Mouse (Mus musculus): Measurements from ENCODE around the gene Umps. TPM values are rescaled to one million over a fixed set of nuclear protein-coding genes. Genes with fewer than 3 reads are reported as not detected.

The Umps gene
- 34.6 and 38.2 TPM in 2 replicates for polyA plus RNA-seq (2016; fragmentation: Nextera tagmentation; extraction: Ambion mirVana)

GRCm38 (mm10) chr16:33966538-33967282 lies at the start of gene Umps:
Gene Umps (minus strand): TSS chr16:33967038.
- peaks cover 8% of the 10 kb centered on the region for H3K4me1 ChIP-seq (replicated peaks)
- peak within 1 kb of the TSS; percentile 81 for H3K9ac ChIP-seq
- peak; percentile 91 for ATAC-seq (ENCODE audit: insufficient number of reproducible peaks, low FRiP score)
- H3K36me3 ChIP-seq = peaks cover 16% of the 10 kb centered on the region
- H3K9me3 ChIP-seq (replicated peaks) = no peaks in the 10 kb centered on the region
- H3K27ac ChIP-seq (ENCODE audit: poor library complexity, severe bottlenecking) = peak within 1 kb of the TSS; percentile 39
- peak within 1 kb of the TSS; percentile 77 for H3K4me2 ChIP-seq
- WGBS = 2% methylated on average over 44 of the region's 44 CpGs
- H3K4me3 ChIP-seq = peak within 1 kb of the TSS; percentile 88
- H3K27me3 ChIP-seq (replicated peaks) = no peaks in the 10 kb centered on the region

GRCm38 (mm10) chr16:34011991-34012845 lies 45.4 kb upstream of the Umps start:
- H3K36me3 ChIP-seq = peaks cover 72% of the 10 kb centered on the region
- 69% methylated on average over 20 of the region's 20 CpGs for WGBS
- H3K27me3 ChIP-seq (replicated peaks) = no peaks in the 10 kb centered on the region
- no peak overlapping the region for H3K4me3 ChIP-seq
- H3K4me2 ChIP-seq = no peak overlapping the region
- no peak for ATAC-seq (ENCODE audit: insufficient number of reproducible peaks, low FRiP score)
- H3K9me3 ChIP-seq (replicated peaks) = peaks cover 11% of the 10 kb centered on the region
- H3K9ac ChIP-seq = no peak overlapping the region
- H3K27ac ChIP-seq (ENCODE audit: poor library complexity, severe bottlenecking) = no peak overlapping the region
- peaks cover 12% of the 10 kb centered on the region for H3K4me1 ChIP-seq (replicated peaks)

- Histone ChIP-seq H3K4me2 (no peak overlapping the region), H3K9me3 (replicated peaks) (peaks cover 11% of the 10 kb centered on the region), H3K36me3 (peaks cover 46% of the 10 kb centered on the region), H3K4me3 (no peak overlapping the region), H3K27ac (ENCODE audit: poor library complexity, severe bottlenecking) (no peak overlapping the region), H3K9ac (no peak overlapping the region), H3K4me1 (replicated peaks) (peaks cover 24% of the 10 kb centered on the region), H3K27me3 (replicated peaks) (no peaks in the 10 kb centered on the region)
- 93% methylated on average over 2 of the region's 2 CpGs for WGBS
- no peak for ATAC-seq (ENCODE audit: insufficient number of reproducible peaks, low FRiP score)
These were observed 42.7 kb upstream of the Umps start for GRCm38 (mm10) chr16:34009567-34009966.

GRCm38 (mm10) chr16:34005986-34006385 lies 39.1 kb upstream of the Umps start:
- ATAC-seq (ENCODE audit: insufficient number of reproducible peaks, low FRiP score) = no peak
- Histone ChIP-seq H3K4me2 (no peak overlapping the region), H3K4me3 (no peak overlapping the region), H3K4me1 (replicated peaks) (peaks cover 33% of the 10 kb centered on the region), H3K27ac (ENCODE audit: poor library complexity, severe bottlenecking) (no peak overlapping the region), H3K36me3 (peaks cover 16% of the 10 kb centered on the region), H3K9me3 (replicated peaks) (peaks cover 11% of the 10 kb centered on the region), H3K9ac (no peak overlapping the region), H3K27me3 (replicated peaks) (no peaks in the 10 kb centered on the region)
- WGBS = 94% methylated on average over 3 of the region's 3 CpGs

- Histone ChIP-seq H3K9ac (no peak overlapping the region), H3K36me3 (no peaks in the 10 kb centered on the region; the same call in 1 of the 2 replicates), H3K4me3 (no peak overlapping the region), H3K4me2 (peak overlapping the region; percentile 42), H3K9me3 (replicated peaks) (no peaks in the 10 kb centered on the region), H3K27me3 (replicated peaks) (no peaks in the 10 kb centered on the region), H3K4me1 (replicated peaks) (peaks cover 33% of the 10 kb centered on the region), H3K27ac (ENCODE audit: poor library complexity, severe bottlenecking) (peak overlapping the region; percentile 90)
- WGBS = 7% methylated on average over 4 of the region's 4 CpGs
- ATAC-seq (ENCODE audit: insufficient number of reproducible peaks, low FRiP score) = peak; percentile 86
These were observed 37.3 kb upstream of the Umps start for GRCm38 (mm10) chr16:34004128-34004578.

GRCm38 (mm10) chr16:34003566-34004127 lies 36.8 kb upstream of the Umps start:
- peak overlapping the region; percentile 90 for H3K27ac ChIP-seq (ENCODE audit: poor library complexity, severe bottlenecking)
- no peaks in the 10 kb centered on the region; the same call in 1 of the 2 replicates for H3K36me3 ChIP-seq
- no peak for ATAC-seq (ENCODE audit: insufficient number of reproducible peaks, low FRiP score)
- H3K4me3 ChIP-seq = no peak overlapping the region
- H3K9me3 ChIP-seq (replicated peaks) = no peaks in the 10 kb centered on the region
- WGBS = 47% methylated on average over 10 of the region's 10 CpGs
- peak overlapping the region; percentile 42 for H3K4me2 ChIP-seq
- H3K4me1 ChIP-seq (replicated peaks) = peaks cover 33% of the 10 kb centered on the region
- no peak overlapping the region for H3K9ac ChIP-seq
- H3K27me3 ChIP-seq (replicated peaks) = no peaks in the 10 kb centered on the region

- ATAC-seq (ENCODE audit: insufficient number of reproducible peaks, low FRiP score) = no peak
- Histone ChIP-seq H3K27ac (ENCODE audit: poor library complexity, severe bottlenecking) (no peak overlapping the region), H3K9me3 (replicated peaks) (no peaks in the 10 kb centered on the region), H3K27me3 (replicated peaks) (peaks cover 9% of the 10 kb centered on the region; the same call in 1 of the 2 replicates), H3K9ac (no peak overlapping the region), H3K36me3 (no peaks in the 10 kb centered on the region), H3K4me1 (replicated peaks) (peaks cover 29% of the 10 kb centered on the region), H3K4me2 (no peak overlapping the region), H3K4me3 (no peak overlapping the region)
- WGBS = 82% methylated on average over 8 of the region's 8 CpGs
These were observed 33.9 kb upstream of the Umps start for GRCm38 (mm10) chr16:34000715-34001114.

- Histone ChIP-seq H3K27me3 (replicated peaks) (peaks cover 9% of the 10 kb centered on the region; the same call in 1 of the 2 replicates), H3K4me1 (replicated peaks) (peaks cover 15% of the 10 kb centered on the region), H3K9ac (no peak overlapping the region), H3K9me3 (replicated peaks) (no peaks in the 10 kb centered on the region), H3K27ac (ENCODE audit: poor library complexity, severe bottlenecking) (no peak overlapping the region), H3K36me3 (no peaks in the 10 kb centered on the region), H3K4me3 (no peak overlapping the region), H3K4me2 (no peak overlapping the region)
- 29% methylated on average over 3 of the region's 3 CpGs for WGBS
- ATAC-seq (ENCODE audit: insufficient number of reproducible peaks, low FRiP score) = no peak
These were observed 32.5 kb upstream of the Umps start for GRCm38 (mm10) chr16:33999388-33999787.

- no peaks in the 10 kb centered on the region for H3K9me3 ChIP-seq (replicated peaks)
- peaks cover 2% of the 10 kb centered on the region; the same call in 1 of the 2 replicates for H3K4me1 ChIP-seq (replicated peaks)
- no peak for ATAC-seq (ENCODE audit: insufficient number of reproducible peaks, low FRiP score)
- H3K36me3 ChIP-seq = no peaks in the 10 kb centered on the region
- H3K4me2 ChIP-seq = no peak overlapping the region
- H3K4me3 ChIP-seq = no peak overlapping the region
- H3K27me3 ChIP-seq (replicated peaks) = peaks cover 9% of the 10 kb centered on the region; the same call in 1 of the 2 replicates
- 77% methylated on average over 6 of the region's 6 CpGs for whole genome bisulfite sequencing
- no peak overlapping the region for H3K9ac ChIP-seq
- H3K27ac ChIP-seq (ENCODE audit: poor library complexity, severe bottlenecking) = no peak overlapping the region
These were observed 31.2 kb upstream of the Umps start for GRCm38 (mm10) chr16:33998011-33998410.

- no peak overlapping the region for H3K27ac ChIP-seq (ENCODE audit: poor library complexity, severe bottlenecking)
- H3K9ac ChIP-seq = no peak overlapping the region
- no peak overlapping the region for H3K4me2 ChIP-seq
- no peak overlapping the region for H3K4me3 ChIP-seq
- no peaks in the 10 kb centered on the region for H3K9me3 ChIP-seq (replicated peaks)
- no peak for ATAC-seq (ENCODE audit: insufficient number of reproducible peaks, low FRiP score)
- H3K27me3 ChIP-seq (replicated peaks) = peaks cover 9% of the 10 kb centered on the region; the same call in 1 of the 2 replicates
- 10% methylated on average over 5 of the region's 5 CpGs for WGBS
- no peaks in the 10 kb centered on the region for H3K36me3 ChIP-seq
- no peaks in the 10 kb centered on the region for H3K4me1 ChIP-seq (replicated peaks)
These were observed 29.2 kb upstream of the Umps start for GRCm38 (mm10) chr16:33996030-33996429.

- Histone ChIP-seq H3K9me3 (replicated peaks) (no peaks in the 10 kb centered on the region), H3K27ac (ENCODE audit: poor library complexity, severe bottlenecking) (no peak overlapping the region), H3K4me3 (no peak overlapping the region), H3K27me3 (replicated peaks) (peaks cover 9% of the 10 kb centered on the region; the same call in 1 of the 2 replicates), H3K36me3 (no peaks in the 10 kb centered on the region), H3K4me1 (replicated peaks) (no peaks in the 10 kb centered on the region), H3K9ac (no peak overlapping the region), H3K4me2 (no peak overlapping the region)
- no peak for ATAC-seq (ENCODE audit: insufficient number of reproducible peaks, low FRiP score)
- 56% methylated on average over 3 of the region's 3 CpGs for WGBS
These were observed 28.7 kb upstream of the Umps start for GRCm38 (mm10) chr16:33995496-33995895.

Data from heart, embryonic 12.5 days (tissue).